16 mouse cellular contexts compared by ENCODE assay signal in the genomic region with DNA sequence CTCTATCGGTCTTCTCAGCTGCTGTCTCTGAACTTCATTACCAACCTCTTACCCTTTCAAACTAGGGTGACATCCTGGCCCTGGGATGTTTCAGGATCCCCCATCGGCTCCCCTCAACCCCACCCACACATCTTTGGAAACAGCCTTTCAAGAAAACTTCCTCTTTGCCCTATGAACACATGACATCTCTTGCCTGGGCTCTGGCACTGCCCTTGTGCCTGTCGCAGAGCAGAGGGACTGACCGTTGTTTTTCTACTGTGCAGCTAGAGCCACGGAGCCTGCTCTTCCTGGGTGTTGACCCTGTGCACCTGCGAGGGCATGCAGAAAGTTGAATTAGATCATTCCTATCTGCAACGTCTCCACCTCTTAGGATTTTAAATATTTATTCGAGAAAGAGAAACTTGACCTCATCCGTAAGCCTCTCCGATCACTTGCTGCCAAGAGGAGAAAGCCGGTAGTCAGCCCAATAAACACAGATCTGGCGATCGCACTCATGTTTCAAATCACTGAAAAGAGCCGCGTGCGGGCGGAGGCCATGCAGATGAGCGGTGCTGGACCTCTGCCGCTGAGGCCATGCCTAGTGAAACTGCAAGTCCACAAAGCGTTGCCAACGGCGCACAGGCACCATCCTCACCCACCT. TPM values are rescaled to one million over a fixed set of nuclear protein-coding genes. Genes with fewer than 3 reads are reported as not detected.
DNase-seq lines count a peak whose midpoint lies in the region; ATAC-seq lines count a peak whose summit lies in the region.
"Had no signal": no experiment of that assay in that cellular context is flagged by ENCODE, and none has a peak within 500 bp of the region (broad histone marks: within the 10 kb centered on the region; RNA-seq: fewer than 3 reads in every experiment).

No protein-coding gene starts in this region.

- no peak overlapping the region for H3K27ac ChIP-seq in stomach, embryonic 16.5 days (ENCODE audit: low read length)
- H3K27ac ChIP-seq: heart, embryonic 13.5 days; liver, embryonic 13.5 days; midbrain, embryonic 15.5 days had no signal

- no peak for ATAC-seq in CD4-positive, CD25-positive, alpha-beta regulatory T cell, adult 4 months
- ATAC-seq in stomach, embryonic 16.5 days (ENCODE audit: insufficient read depth, low FRiP score): no peak
- ATAC-seq: midbrain, embryonic 15.5 days had no signal

- peak overlapping the region; percentile 38; the same call in 1 of the 2 replicates for H3K4me2 ChIP-seq in stomach, embryonic 16.5 days (ENCODE audit: low read depth, low read length)
- H3K4me2 ChIP-seq: heart, embryonic 13.5 days; liver, embryonic 13.5 days; midbrain, embryonic 15.5 days had no signal

- DNase-seq in CD4-positive, CD25-positive, alpha-beta regulatory T cell, adult 2 months (ENCODE audit: low read depth, low spot score): peak; percentile 18
- DNase-seq in urinary bladder, postnatal 14 days (ENCODE audit: low spot score): peak; percentile 37
- DNase-seq in urinary bladder, postnatal 4 days (ENCODE audit: low spot score in 2 of 2): no peak
- DNase-seq in lung, postnatal 25 days (ENCODE audit: low spot score): peak; percentile 72
- DNase-seq in right cerebral cortex, adult 2 months (ENCODE audit: low spot score in 2 of 2): no peak
- no peak for DNase-seq in cerebellum, postnatal 14 days
- DNase-seq: adrenal gland, postnatal 25 days; cerebellum, adult 9-11 months; kidney, adult 11 months; left cerebral cortex, postnatal 4 days; liver, embryonic 13.5 days; thymus, postnatal 25 days had no signal

- 48% methylated on average over 22 of the region's 22 CpGs for WGBS in stomach, embryonic 16.5 days

- H3K9ac ChIP-seq in stomach, embryonic 16.5 days (ENCODE audit: low read length): peak overlapping the region; percentile 1; the same call in 1 of the 2 replicates
- H3K9ac ChIP-seq: heart, embryonic 13.5 days; liver, embryonic 13.5 days; midbrain, embryonic 15.5 days had no signal

- H3K9me3 ChIP-seq in stomach, embryonic 16.5 days (replicated peaks; ENCODE audit: control insufficient read depth, low read length): no peaks in the 10 kb centered on the region
- H3K9me3 ChIP-seq: heart, embryonic 13.5 days; liver, embryonic 13.5 days; midbrain, embryonic 15.5 days had no signal

- H3K36me3 ChIP-seq in stomach, embryonic 16.5 days (ENCODE audit: control insufficient read depth, insufficient read depth, low read length): no peaks in the 10 kb centered on the region
- H3K36me3 ChIP-seq: heart, embryonic 13.5 days; liver, embryonic 13.5 days; midbrain, embryonic 15.5 days had no signal

- H3K4me1 ChIP-seq in stomach, embryonic 16.5 days (ENCODE audit: control insufficient read depth, insufficient read depth, low read length): peaks cover 5% of the 10 kb centered on the region; the same call in 1 of the 2 replicates
- H3K4me1 ChIP-seq: heart, embryonic 13.5 days; liver, embryonic 13.5 days; midbrain, embryonic 15.5 days had no signal

- no peak overlapping the region for H3K4me3 ChIP-seq in stomach, embryonic 16.5 days (replicated peaks; ENCODE audit: low read length)
- H3K4me3 ChIP-seq: heart, embryonic 13.5 days; liver, embryonic 13.5 days; midbrain, embryonic 15.5 days had no signal

- H3K27me3 ChIP-seq in stomach, embryonic 16.5 days (ENCODE audit: control insufficient read depth, insufficient read depth, low read length): no peaks in the 10 kb centered on the region
- H3K27me3 ChIP-seq: heart, embryonic 13.5 days; liver, embryonic 13.5 days; midbrain, embryonic 15.5 days had no signal

RNA-seq across cellular contexts. Expression of gene Spink2, which starts 43.8 kb away (rescaled TPM):
- not detected for polyA plus RNA-seq in CD4-positive, CD25-positive, alpha-beta regulatory T cell, adult 4 months (2017; shearing (Covaris generic))
- polyA plus RNA-seq in stomach, embryonic 16.5 days (2015; fragmentation: Nextera tagmentation; extraction: Ambion mirVana): 1.3 and 3.2 TPM in 2 replicates

RNA-seq across cellular contexts. Expression of gene Hopx, which starts 52.5 kb away (rescaled TPM):
- polyA plus RNA-seq in CD4-positive, CD25-positive, alpha-beta regulatory T cell, adult 4 months (2017; shearing (Covaris generic)): 10 to 100 TPM; 16.4 to 20.4 TPM
- 6.9 and 11.2 TPM in 2 replicates for polyA plus RNA-seq in stomach, embryonic 16.5 days (2015; fragmentation: Nextera tagmentation; extraction: Ambion mirVana)

Comparison
In these comparisons a context has a peak if more than half of its experiments do, and no peak if none do; other contexts are left out.
1. DNase-seq: peak in CD4-positive, CD25-positive, alpha-beta regulatory T cell, adult 2 months (single experiment), urinary bladder, postnatal 14 days (single experiment) and lung, postnatal 25 days (single experiment); none in urinary bladder, postnatal 4 days (0 of 2), right cerebral cortex, adult 2 months (0 of 2) and cerebellum, postnatal 14 days (0 of 2).